Mouse (Mus musculus) left cerebral cortex, postnatal 14 days (tissue): Measurements from ENCODE around the gene Rftn2. TPM values are rescaled to one million over a fixed set of nuclear protein-coding genes. Genes with fewer than 3 reads are reported as not detected.

Source experiments
- DNase-seq, 2 experiments: peaks; one replicate each; pipeline ENCODE4 v3.0.0; 2021 to 2022; ENCODE audit warnings: low spot score in 2 of 2, mixed read lengths in 1 of 2
- intact Hi-C: fragments of 180-260 bp; cut with DNase I; formaldehyde crosslinking; loops from one replicate; pipeline ENCODE4 v1.15.1; 2025
- long read RNA-seq, 2 experiments: library from polyadenylated mRNA; stranded (forward); transcript quantifications; one replicate each; pipeline ENCODE4 v2.0.0; 2021
- total RNA-seq, 2 experiments: library from RNA; stranded (reverse); gene quantifications; 2 replicates each; pipeline ENCODE4 v1.2.3; 2021

Rftn2 gene
- 10 to 100 TPM; 18.5 to 19.5 TPM for total RNA-seq
- long read RNA-seq, experiment 1, transcript Rftn2-201 (9 exons, 3,677 nt), result major isoform, 9 of 13 reads
- long read RNA-seq, experiment 1, partial matches to known transcripts, result 1 of 13 reads
- long read RNA-seq, experiment 1, other reads (novel, unspliced or antisense), result 3 of 13 reads
- long read RNA-seq, experiment 2, transcript Rftn2-201 (9 exons, 3,677 nt), result major isoform, 14 of 19 reads
- long read RNA-seq, experiment 2, partial matches to known transcripts, result 2 of 19 reads
- long read RNA-seq, experiment 2, other reads (novel, unspliced or antisense), result 3 of 19 reads

DNA sequence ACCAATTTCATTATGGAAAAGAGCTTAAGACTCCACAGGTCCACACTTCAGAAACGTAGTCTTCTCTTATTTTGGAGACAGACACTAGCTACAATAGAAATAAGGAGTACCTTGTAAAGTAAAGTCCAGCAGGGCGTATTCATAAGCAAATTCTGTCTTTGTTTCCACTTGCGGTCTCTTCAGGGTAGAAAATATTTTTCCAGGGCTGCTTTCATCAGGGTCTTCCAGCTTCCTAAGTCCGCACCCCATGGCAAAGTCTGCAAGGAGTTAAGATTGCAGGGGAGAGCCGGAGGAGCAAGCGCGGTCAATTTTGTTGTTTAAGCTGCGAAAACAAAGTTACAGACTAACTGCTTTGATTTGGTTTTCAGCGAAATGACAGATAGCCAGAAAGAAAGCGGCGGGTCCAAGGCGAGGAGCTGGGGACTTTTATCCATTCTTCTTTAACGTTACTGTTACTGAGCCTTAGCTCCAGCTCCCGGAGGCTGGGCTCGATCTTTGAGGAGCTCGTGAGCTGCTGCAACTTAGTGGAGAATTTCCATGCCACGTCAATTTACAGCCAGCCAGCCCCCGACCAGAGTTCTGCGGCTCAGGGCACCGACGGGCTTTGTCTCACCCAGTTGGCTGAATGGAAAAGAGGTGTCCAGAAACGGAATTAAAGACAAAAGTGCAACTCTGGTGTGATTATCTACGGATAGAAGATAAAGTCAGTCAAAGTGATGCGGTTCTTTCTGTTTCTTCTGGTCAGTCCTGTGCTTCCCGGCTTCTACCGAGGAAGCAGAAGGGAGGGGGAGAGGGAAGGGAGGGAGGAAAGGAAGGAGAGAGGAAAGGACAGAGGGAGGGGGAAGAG is at the start of gene Rftn2:
Gene Rftn2 (minus strand): TSS at position 772 of the 847 bp plus-strand sequence.
- DNase-seq, result no peak
- intact Hi-C loops, result no loop called here

DNA sequence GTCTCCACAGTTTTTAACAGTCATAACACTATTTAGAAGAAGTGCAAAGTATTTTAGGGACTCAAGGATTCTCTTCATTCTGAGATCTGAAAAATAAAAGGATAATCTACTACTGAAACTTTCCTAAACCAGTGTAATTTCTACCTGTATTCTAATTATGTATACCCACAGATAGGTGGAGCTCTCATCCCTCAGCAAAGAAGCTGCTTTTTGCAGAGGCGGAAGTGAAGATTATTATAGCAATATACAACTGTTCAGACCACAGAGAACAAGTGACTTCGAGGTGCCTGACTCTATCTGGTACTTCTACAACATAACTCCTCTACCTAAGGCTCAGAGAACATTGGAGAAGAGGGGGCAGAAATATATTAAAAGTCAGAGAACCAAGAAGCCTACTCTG is 38.9 kb upstream of the Rftn2 start:
- intact Hi-C loops, result no loop called here
- DNase-seq, result no peak

DNA sequence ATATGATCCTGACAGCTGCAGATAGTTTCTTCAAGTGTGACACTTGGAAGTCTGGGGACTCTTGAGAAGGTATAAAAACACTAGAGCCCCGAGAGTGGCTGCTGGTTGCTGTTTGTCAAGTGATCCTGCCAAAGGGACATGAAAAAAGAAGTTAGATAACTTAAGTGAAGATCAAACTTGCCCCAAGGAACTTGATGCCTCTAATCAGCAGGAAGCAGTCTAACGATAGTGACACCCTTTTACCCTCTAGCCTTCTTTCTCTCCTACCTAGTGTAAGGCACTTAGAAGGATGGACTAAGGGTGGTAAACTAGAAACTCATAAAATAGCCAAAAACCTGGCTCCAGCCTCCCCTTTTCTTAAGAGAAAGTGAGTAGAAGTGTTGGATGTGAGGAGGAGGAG is 37.8 kb upstream of the Rftn2 start:
- intact Hi-C loops, result no loop called here
- no peak for DNase-seq

DNA sequence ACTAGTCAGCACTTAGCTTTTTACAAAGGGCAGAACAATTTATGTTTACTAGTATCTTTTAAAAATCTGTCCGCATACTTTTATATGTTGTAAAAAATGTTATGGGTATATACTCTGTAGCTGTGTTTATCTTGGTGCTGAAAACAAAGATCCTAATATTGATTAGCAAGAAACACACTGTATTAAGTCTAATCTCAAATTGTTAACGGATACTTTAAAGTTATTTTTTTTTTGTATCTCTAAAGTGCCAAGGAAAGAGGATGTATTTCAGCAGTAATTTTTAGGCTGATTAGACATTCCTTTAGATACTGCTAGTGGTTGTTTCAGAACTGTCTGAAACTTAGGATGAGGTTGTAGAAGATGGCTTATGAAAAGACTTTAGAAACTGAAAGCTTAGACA is 19.8 kb upstream of the Rftn2 start:
- intact Hi-C loops, result no loop called here
- no peak for DNase-seq

DNA sequence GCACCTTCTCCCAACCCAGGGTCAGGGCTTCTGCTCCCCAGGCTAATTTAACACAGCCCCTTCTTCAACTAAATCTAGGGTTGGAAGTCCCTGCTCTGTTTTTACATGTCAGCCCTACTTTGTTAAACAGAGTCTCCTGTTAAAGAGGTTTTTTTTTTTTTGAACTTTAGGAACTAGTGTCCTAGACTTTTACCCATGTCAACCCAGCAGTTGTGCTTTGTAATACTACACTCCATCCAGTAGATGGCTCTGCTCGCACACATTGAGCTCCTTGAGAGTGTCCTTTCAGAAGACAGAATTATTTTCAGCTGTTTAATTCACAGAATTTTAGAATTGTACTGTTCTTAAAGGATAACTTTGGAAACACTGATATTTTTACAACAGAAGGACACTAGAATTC is 12.7 kb upstream of the Rftn2 start:
- intact Hi-C loops, result loop anchor here (2.0 to 10.0 kb wide), 2 partner anchors 144 to 636 kb away; no protein-coding TSS in a partner anchor
- peak; percentile 48 to 49 for DNase-seq

DNA sequence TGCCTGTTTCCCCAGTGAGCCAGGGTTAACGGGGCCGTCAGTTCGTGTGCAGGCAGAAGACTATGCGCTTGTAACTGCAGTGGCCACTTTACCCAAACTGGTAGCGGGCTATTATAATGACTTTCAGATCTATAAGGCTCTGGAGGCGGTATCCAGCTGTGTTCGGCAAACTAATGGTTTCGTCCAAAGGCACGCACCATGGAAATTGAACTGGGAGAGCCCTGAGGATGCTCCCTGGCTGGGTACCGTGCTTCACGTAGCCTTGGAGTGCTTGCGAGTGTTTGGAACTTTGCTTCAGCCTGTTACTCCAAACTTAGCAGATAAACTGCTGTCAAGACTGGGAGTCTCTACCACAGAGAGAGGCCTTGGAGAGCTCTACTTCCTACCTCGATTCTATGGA is 11.9 kb upstream of the Rftn2 start:
- intact Hi-C loops, result loop anchor here (2.0 to 10.0 kb wide), 2 partner anchors 144 to 636 kb away; no protein-coding TSS in a partner anchor
- no peak for DNase-seq

DNA sequence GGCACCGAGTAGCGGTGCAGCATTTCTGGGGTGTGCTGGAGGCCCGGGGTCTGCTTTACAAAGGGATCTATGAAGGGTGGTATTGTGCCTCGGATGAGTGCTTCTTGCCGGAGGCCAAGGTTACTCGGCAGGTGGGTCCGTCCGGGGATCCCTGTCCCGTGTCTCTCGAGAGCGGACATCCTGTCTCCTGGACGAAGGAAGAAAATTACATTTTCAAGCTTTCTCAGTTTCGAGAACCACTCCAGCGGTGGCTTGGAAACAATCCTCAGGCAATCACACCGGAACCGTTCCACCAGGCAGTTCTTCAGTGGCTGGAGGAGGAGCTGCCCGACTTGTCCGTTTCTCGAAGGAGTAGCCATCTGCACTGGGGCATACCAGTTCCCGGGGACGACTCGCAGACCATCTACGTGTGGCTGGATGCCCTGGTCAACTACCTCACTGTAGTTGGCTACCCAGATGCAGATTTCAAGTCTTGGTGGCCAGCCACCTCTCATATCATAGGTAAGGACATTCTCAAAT is 11.1 kb upstream of the Rftn2 start:
- intact Hi-C loops, result loop anchor here (2.0 to 10.0 kb wide), 2 partner anchors 145 to 637 kb away; no protein-coding TSS in a partner anchor
- DNase-seq, result peak; percentile 25 to 31

DNA sequence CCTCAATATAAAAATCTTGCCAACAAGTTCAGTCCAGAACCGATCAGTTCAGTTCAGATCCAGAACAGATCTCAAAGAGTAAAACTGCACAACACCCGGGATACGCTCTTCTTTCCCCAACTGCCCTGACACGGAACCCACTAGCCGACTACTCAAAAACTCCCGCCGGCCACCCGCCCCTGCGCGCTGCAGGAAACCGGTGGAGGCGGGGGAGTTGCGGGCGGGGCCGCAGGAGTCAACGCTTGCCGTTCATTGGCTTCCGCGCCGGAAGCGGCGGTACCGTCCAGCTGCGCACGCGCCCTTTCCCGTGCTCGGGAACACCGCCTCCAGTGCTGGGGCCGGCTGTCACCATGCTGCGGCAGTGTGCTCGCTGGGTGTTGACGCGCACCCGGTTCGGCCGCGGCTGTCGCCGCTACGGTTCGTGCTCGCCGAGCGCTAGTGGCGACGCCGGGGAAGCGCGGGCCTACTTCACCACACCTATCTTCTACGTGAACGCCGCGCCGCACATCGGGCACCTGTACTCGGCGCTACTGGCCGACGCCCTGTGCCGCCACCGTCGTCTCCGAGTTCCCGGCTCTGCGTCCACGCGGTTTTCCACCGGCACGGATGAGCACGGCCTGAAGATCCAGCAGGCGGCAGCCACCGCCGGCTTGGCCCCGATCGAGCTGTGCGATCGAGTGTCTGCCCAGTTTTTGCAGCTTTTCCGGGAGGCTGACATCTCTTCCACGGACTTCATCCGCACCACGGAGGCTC is 10.5 kb upstream of the Rftn2 start, which contains the start of gene Mars2:
Gene Mars2 (plus strand): TSS at position 288 of the 753 bp plus-strand sequence.
- DNase-seq, result peak; percentile 96
- intact Hi-C loops, result loop anchor here (10.0 kb wide), 1 partner anchor 638 kb away; no protein-coding TSS in a partner anchor

DNA sequence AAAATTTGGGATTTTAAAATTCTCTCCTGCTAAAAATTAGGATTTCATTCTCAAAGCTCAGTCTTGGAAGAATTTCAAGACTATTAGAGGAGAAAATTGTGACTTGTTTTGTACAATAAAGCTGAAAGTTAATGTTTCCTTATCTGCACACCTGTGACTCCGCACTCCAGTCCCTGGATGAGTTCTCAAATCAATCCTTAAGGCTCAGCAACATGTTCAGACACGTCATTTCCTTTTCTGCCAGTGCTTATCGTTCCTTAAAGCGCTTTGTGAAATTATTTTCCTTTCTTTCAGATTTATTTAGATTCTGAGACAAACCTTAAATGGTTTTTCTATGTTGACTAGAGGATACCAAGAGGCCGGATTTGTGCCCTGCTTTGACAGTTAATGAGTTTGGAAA is 9.9 kb upstream of the Rftn2 start:
- no peak for DNase-seq
- intact Hi-C loops, result loop anchor here (10.0 kb wide), 1 partner anchor 638 kb away; no protein-coding TSS in a partner anchor

DNA sequence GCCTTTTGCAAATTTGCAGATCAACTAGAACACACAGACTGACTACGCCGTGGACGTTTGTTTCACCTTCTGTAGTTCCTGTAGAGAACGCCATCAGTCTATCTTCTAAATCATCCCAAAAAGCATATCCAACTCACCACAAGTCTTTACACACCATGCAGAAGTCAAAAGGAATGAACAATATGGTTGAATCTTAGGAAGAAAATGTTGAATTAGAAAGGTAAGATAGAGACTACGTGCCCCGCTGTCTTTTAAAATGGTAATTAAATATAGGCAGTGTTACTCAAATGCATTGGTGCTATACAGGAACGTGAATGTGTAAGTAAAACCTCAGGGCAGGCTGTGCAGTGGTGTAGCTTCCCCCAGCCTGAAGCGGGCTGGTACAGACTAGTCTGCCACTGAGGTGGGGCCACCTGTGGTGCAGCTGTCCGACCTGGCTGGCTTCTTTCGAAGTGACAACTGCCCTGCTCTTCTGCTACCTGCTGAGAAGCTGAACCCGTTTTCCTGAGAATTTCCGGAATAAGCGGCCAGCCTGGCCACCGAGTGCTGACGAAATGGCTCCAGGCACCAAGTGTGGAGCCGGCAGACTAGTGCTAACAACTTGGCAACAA is 8.4 kb upstream of the Rftn2 start:
- intact Hi-C loops, result loop anchor here (10.0 kb wide), 1 partner anchor 640 kb away; no protein-coding TSS in a partner anchor

DNA sequence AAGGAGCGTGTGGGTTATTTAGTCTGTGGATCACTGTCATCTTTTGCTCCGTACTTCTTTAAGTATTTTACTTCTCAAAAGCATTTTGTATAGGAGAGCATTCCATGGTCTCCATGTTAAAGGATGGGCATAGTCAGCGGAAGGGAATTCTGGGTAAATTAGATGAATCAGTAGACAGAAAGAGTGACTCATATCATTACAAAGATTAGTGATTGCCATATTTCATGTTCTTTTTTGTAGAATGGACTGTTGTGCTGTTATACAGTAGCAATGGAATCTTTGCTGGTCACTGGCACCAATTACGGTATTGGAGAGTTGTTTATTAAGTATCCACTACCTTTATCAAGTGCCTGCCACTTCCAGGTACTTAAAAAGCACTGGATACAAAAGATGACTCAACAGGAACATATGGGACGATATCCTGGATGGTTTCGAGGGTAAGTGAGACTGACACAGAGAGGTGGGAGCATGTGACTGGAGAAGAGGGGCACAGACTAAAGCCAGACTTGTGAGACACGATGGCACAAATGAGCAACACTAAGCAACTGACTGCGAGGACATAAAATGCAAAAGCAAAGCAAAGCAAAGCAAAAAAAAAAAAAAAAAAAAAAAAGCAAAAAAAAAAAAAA is 1.8 kb upstream of the Rftn2 start:
- intact Hi-C loops, result no loop called here
- DNase-seq, result no peak

More for the DNA sequence above, 8.4 kb upstream of the Rftn2 start:
- no peak for DNase-seq

DNA sequence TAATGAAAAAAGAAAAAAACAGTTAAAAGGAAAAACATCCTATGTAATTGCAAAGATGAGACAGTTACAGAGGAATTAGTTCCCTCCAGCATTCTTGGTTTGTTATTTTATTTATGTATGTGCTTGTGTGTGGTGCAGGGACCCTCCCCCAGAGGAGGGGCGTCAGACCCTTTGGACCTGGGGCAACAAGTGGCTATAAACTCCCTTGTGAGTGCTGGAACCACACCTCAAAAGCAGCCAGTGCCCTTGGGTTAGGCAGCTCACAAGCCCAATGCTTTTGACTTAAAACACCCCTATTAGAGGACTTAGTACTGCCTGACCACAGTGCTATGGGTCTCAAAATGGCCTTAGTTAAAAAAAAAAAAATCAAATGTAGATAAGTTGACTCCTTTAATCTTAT is 794 bp upstream of the Rftn2 start:
- DNase-seq, result no peak
- intact Hi-C loops, result no loop called here

DNA sequence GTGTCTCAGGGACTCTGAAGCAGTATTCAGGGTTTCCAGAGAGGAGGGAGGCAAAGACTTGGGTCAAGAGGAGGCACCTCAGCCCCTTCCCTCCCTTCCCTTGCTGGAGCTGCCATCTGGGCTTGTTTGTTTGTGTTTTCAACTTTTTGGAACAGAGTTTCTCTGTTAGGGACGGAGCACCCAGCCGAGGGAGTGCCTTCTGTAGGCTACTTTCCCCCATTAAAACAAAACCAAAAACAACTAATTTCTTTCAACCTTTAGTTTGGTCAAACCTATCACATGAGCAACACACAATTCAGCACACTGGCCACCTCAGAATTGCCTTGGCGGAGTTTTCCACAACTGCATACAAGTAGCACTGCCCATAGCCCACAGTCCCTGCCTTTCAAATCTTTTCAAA is 1.2 kb downstream of the Rftn2 start:
- no peak for DNase-seq
- intact Hi-C loops, result no loop called here

DNA sequence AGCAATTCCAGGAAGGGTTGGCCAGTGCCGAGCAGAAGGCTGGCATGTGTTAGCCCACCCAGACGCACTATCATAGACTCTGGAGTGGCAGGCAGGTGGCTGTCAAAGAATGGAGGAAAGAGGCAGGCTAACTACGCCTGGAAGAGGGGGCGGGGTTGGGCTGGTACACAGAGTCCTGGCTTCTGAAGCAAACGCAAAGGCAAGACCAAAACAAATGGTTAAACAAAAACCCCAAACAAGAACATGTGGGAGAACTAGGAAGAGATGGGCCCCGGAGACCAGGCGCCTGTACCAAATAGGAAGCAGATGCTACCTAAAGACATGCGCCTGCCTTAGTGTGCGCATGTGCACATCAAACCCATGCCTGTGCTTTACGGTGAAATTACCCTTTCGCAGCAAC is 2.5 kb downstream of the Rftn2 start:
- intact Hi-C loops, result no loop called here
- DNase-seq, result peak in 1 of 2 experiments; percentile 30

DNA sequence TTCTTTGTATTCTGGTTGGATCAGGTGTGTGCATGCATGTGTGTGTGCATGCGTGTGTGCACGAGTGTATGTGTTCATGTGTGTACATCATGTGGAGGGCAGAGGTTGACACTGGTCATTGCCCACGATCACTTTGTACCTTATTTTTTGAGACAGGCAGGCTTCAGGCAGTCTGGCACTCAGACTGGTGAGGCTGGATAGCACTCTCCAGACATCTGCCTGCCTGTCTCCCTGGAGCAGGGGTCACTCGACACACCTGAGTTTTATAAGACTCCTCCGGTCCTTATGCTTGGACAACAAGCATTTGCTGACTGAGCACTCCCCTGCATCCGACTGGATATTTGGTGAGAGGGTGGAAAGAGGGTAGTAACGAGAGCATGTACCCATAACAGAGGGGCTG is 3.6 kb downstream of the Rftn2 start:
- intact Hi-C loops, result no loop called here
- DNase-seq, result no peak

DNA sequence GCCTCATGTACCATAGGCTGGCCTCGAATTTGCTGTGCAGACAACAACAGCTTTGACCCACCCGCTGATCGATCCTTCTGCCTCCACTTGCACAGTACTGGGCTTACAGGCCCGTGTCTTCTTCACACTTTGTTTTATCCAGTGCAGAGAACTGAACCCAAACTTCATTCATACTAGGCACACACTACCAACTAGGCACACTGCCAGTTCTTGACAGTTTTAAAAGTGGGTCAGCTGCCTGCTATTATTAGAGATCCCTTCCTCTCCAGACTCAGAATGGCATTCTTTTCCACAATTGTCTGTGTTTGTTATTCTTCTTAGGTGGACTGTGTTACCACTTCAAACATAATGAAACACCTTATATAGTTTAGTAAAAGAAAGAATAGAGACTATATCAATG is 5.2 kb downstream of the Rftn2 start:
- intact Hi-C loops, result no loop called here
- peak; percentile 42 to 56 for DNase-seq

DNA sequence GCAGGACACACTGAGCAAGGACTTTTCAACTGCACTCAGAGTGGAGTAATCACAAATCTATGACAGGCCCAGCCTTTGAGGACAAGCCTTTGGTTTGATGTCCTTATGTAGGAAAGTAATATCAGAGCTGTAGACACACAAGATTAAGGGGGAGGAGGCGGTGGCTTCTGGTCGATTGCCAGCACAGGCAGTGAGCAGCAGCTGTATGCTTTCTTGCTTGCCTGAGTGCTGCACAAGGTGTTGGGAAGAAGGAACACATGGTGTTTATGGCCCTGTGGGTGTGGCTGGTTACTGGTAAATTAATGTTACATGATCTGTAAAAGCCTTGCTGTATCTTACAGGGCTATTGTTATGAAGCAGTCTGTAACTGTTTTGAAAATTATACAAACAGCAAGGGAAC is 9.4 kb downstream of the Rftn2 start:
- intact Hi-C loops, result no loop called here
- no peak for DNase-seq

DNA sequence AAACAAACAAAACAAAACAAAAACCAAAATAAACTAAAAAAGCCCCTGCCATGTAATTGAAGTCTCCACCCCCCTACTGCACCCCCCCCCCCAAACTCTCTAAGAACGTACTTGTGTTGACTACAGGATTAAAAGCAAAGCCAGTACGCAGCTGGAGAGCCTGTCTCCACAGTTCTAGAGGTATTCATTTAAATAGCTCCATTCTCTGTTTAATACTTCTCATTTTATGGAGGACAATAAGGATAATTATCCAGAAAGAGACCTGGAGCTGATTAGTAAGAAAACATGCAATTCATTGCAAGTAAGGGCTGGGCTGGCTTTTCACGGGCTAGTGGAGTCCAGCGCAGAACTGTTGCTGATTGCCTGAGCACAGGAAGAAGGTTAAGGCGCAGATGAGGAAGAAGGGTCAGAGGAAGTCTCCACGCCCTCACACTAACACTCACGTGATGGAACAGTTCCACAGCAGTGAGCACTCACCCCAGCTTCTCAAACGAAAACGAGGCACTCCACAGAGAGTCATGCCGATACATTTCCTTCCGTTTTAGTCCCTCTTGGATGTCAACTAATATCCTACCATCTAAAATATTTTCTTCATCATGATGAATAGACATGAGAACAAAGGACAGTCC is 11.3 kb downstream of the Rftn2 start:
- DNase-seq, result no peak
- intact Hi-C loops, result no loop called here
